Mouse (Mus musculus) MN1 (cell line): ENCODE measurements around the gene Abr.

Experiments
- DNase-seq: peaks from one replicate; pipeline ENCODE4 v3.0.0-alpha.2; 2016; ENCODE audit warnings: low spot score

The Abr gene

GRCm38 (mm10) chr11:76374491-76375185 lies 247.5 kb downstream of the Abr start:
- no peak for DNase-seq

- no peak for DNase-seq
Observed at GRCm38 (mm10) chr11:76372534-76372933, 249.6 kb downstream of the Abr start.

- DNase-seq, result no peak
Observed at GRCm38 (mm10) chr11:76372120-76372519, 250.0 kb downstream of the Abr start.

GRCm38 (mm10) chr11:76370491-76370890 lies 251.6 kb downstream of the Abr start:
- no peak for DNase-seq
